Mouse (Mus musculus) liver, embryonic 16.5 days (tissue): ENCODE data around the gene Kif17. TPM values are rescaled to one million over a fixed set of nuclear protein-coding genes. Genes with fewer than 3 reads are reported as not detected.
A peak's percentile ranks its signal among the peaks of the same experiment; 100 is the strongest.

ENCODE experiments used
- ATAC-seq: fragments of 200-750 bp; cut with Nextera tagmentation; 2 replicates; pipeline ENCODE4 v1.8.0; 2017; ENCODE audit warnings: low read depth, mild to moderate bottlenecking, moderate number of reproducible peaks, moderate library complexity
- H3K27ac ChIP-seq: fragments of 300-500 bp; sonication (generic); 2 replicates; pipeline ENCODE4 v1.5.1; 2014; ENCODE audit warnings: mild to moderate bottlenecking, low read length
- H3K27me3 ChIP-seq: fragments of 300-500 bp; sonication (generic); 2 replicates; pipeline ENCODE4 v1.6.1; 2014; ENCODE audit warnings: low read depth, low read length, mixed read lengths; ENCODE audit not compliant: control insufficient read depth, insufficient read depth
- H3K36me3 ChIP-seq: fragments of 300-500 bp; sonication (generic); 2 replicates; pipeline ENCODE4 v1.6.1; 2014; ENCODE audit warnings: mild to moderate bottlenecking; ENCODE audit not compliant: control insufficient read depth, insufficient read depth
- H3K4me1 ChIP-seq: fragments of 300-500 bp; sonication (generic); 2 replicates; pipeline ENCODE4 v1.6.1; 2014; ENCODE audit warnings: low read depth, low read length, mixed read lengths; ENCODE audit not compliant: control insufficient read depth
- H3K4me2 ChIP-seq: fragments of 300-500 bp; sonication (generic); 2 replicates; pipeline ENCODE4 v1.6.1; 2014; ENCODE audit warnings: low read depth, low read length, mixed read lengths
- H3K4me3 ChIP-seq: fragments of 300-500 bp; sonication (generic); 2 replicates; pipeline ENCODE4 v1.5.1; 2014; ENCODE audit warnings: low read depth, mild to moderate bottlenecking, low read length
- H3K9ac ChIP-seq: fragments of 300-500 bp; sonication (generic); 2 replicates; pipeline ENCODE4 v1.6.1; 2014; ENCODE audit warnings: low read depth, low read length
- H3K9me3 ChIP-seq: fragments of 300-500 bp; sonication (generic); replicated peaks from 2 replicates; pipeline ENCODE4 v1.6.1; 2016; ENCODE audit warnings: low read length; ENCODE audit not compliant: control insufficient read depth
- WGBS: fragments of 180-500 bp; shearing (Covaris S2); extraction: QIAGEN DNeasy Blood & Tissue Kit; methylation state at CpG from one replicate; pipeline ENCODE4 v1.1.7; 2014; ENCODE audit not compliant: insufficient replicate concordance; 5-methylcytosine and 5-hydroxymethylcytosine counted together
- polyA plus RNA-seq: library from polyadenylated mRNA; unstranded; fragments of >200 nt; fragmentation: Nextera tagmentation; extraction: Ambion mirVana; gene quantifications from 2 replicates; pipeline ENCODE4 v1.2.1, GENCODE M21; 2015

Kif17 gene
- polyA plus RNA-seq, 1 experiment from 2014 or later = 0.35 TPM

GRCm38 (mm10) chr4:138217441-138217840 is 32.8 kb upstream of the Kif17 start:
- Histone ChIP-seq H3K4me1 (peaks cover 42% of the 10 kb centered on the region), H3K36me3 (peaks cover 9% of the 10 kb centered on the region), H3K27me3 (no peaks in the 10 kb centered on the region), H3K4me2 (peak overlapping the region; percentile 91), H3K27ac (peak overlapping the region; percentile 98), H3K9me3 (no peaks in the 10 kb centered on the region), H3K9ac (peak overlapping the region; percentile 99), H3K4me3 (peak overlapping the region; percentile 99)
- ATAC-seq = peak; percentile 10
- 0% methylated on average over 36 of the region's 36 CpGs for WGBS

GRCm38 (mm10) chr4:138217951-138218685 is 32.1 kb upstream of the Kif17 start:
- Histone ChIP-seq H3K4me1 (peaks cover 42% of the 10 kb centered on the region), H3K4me3 (peak overlapping the region; percentile 99), H3K9me3 (no peaks in the 10 kb centered on the region), H3K4me2 (peak overlapping the region; percentile 91), H3K27me3 (no peaks in the 10 kb centered on the region), H3K9ac (peak overlapping the region; percentile 99), H3K36me3 (peaks cover 16% of the 10 kb centered on the region), H3K27ac (peak overlapping the region; percentile 98)
- no peak for ATAC-seq
- 41% methylated on average over 11 of the region's 11 CpGs for WGBS

DNA sequence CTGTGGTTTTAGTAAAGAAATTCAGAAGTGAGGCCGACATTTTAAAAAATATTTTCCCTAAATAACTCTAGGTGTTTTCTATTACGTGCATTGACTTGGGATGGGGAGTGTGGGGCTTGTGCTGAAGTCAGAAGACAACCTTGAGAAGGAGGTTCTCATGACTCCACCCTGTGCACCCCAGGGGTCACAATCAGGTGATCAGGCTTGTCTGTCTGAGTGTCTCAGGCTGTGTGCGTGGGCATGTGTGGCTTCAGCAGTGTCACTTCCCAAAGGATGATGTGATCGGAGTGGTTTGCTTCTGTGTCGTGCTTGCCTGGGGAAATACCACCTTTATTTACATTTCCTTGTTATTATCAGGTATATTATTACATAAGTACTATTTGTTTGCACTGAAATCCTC is 30.9 kb upstream of the Kif17 start:
- Histone ChIP-seq H3K27ac (peak overlapping the region; percentile 53; the same call in 1 of the 2 replicates), H3K4me3 (peak overlapping the region; percentile 99), H3K9ac (peak overlapping the region; percentile 20; the same call in 1 of the 2 replicates), H3K4me1 (peaks cover 42% of the 10 kb centered on the region), H3K9me3 (no peaks in the 10 kb centered on the region), H3K36me3 (peaks cover 28% of the 10 kb centered on the region), H3K4me2 (peak overlapping the region; percentile 91), H3K27me3 (no peaks in the 10 kb centered on the region)
- WGBS = 52% methylated on average over 5 of the region's 5 CpGs
- ATAC-seq = no peak

- Histone ChIP-seq H3K9me3 (no peaks in the 10 kb centered on the region), H3K4me3 (no peak overlapping the region), H3K36me3 (peaks cover 36% of the 10 kb centered on the region), H3K9ac (no peak overlapping the region), H3K4me2 (peak overlapping the region; percentile 15), H3K27ac (peak overlapping the region; percentile 1; the same call in 1 of the 2 replicates), H3K4me1 (peaks cover 38% of the 10 kb centered on the region), H3K27me3 (no peaks in the 10 kb centered on the region)
- no peak for ATAC-seq
- 36% methylated on average over 7 of the region's 7 CpGs for WGBS
Measured at GRCm38 (mm10) chr4:138220761-138221160, 29.5 kb upstream of the Kif17 start.

DNA sequence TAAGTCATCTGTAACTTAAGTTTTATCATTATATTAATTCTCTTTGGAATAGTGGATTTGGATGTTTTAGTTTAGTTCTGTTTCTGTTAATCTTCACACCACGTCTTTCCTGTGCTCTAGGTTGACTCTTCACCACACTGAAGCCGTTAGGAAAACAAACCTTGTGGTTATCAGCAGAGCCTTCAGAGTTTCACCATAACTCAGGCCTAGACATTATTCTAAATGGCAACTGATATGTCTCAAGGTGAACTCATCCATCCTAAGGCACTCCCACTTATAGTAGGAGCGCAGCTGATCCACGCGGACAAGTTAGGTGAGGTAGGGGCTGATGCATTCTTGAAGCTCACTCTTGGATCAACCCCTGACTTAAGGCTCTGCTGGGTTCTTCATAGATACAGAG is 28.8 kb upstream of the Kif17 start:
- H3K9me3 ChIP-seq = no peaks in the 10 kb centered on the region
- H3K36me3 ChIP-seq = peaks cover 42% of the 10 kb centered on the region
- H3K27me3 ChIP-seq = no peaks in the 10 kb centered on the region
- H3K9ac ChIP-seq = no peak overlapping the region
- H3K4me3 ChIP-seq = no peak overlapping the region
- H3K27ac ChIP-seq = no peak overlapping the region
- no peak overlapping the region for H3K4me2 ChIP-seq
- WGBS = 51% methylated on average over 5 of the region's 5 CpGs
- H3K4me1 ChIP-seq = peaks cover 34% of the 10 kb centered on the region
- no peak for ATAC-seq

DNA sequence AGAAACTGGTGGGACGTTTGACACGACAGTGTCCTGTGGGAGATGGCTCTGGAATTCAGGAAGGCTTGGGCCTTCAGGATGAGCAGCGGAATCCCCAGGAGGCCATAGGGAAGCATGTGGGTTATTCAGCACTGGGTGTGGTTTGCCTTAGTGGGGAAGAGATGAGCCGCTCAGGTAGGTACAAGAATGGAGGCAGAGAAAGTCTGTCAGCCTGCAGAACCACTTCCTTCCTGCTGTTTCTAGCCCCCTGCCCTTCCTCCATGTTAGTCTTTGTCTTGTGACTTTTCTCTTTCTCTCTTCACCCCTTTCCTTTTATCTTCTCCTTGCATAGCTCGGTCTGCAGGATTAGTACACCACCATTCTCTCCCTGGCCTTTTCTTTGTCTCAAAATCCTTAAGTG is 27.8 kb upstream of the Kif17 start:
- H3K27me3 ChIP-seq = no peaks in the 10 kb centered on the region
- H3K36me3 ChIP-seq = peaks cover 49% of the 10 kb centered on the region
- WGBS = 71% methylated on average over 5 of the region's 5 CpGs

GRCm38 (mm10) chr4:138223623-138224022 is 26.6 kb upstream of the Kif17 start:
- H3K36me3 ChIP-seq = peaks cover 61% of the 10 kb centered on the region
- H3K4me1 ChIP-seq = peaks cover 26% of the 10 kb centered on the region
- H3K4me2 ChIP-seq = no peak overlapping the region
- H3K4me3 ChIP-seq = no peak overlapping the region
- ATAC-seq = no peak
- no peak overlapping the region for H3K27ac ChIP-seq
- WGBS = 70% methylated on average over 10 of the region's 10 CpGs
- H3K9me3 ChIP-seq = no peaks in the 10 kb centered on the region
- no peaks in the 10 kb centered on the region for H3K27me3 ChIP-seq
- H3K9ac ChIP-seq = no peak overlapping the region

More for the DNA sequence above, 27.8 kb upstream of the Kif17 start:
- Histone ChIP-seq H3K27ac (no peak overlapping the region), H3K4me3 (no peak overlapping the region), H3K9me3 (no peaks in the 10 kb centered on the region), H3K4me2 (no peak overlapping the region), H3K9ac (no peak overlapping the region), H3K4me1 (peaks cover 34% of the 10 kb centered on the region)
- ATAC-seq = no peak

GRCm38 (mm10) chr4:138246756-138247665 is 3.2 kb upstream of the Kif17 start:
- H3K27ac ChIP-seq = no peak overlapping the region
- H3K9me3 ChIP-seq = no peaks in the 10 kb centered on the region
- H3K36me3 ChIP-seq = peaks cover 36% of the 10 kb centered on the region
- WGBS = 76% methylated on average over 27 of the region's 27 CpGs
- H3K4me1 ChIP-seq = peaks cover 15% of the 10 kb centered on the region
- H3K4me3 ChIP-seq = no peak overlapping the region
- H3K9ac ChIP-seq = no peak overlapping the region
- ATAC-seq = no peak
- no peak overlapping the region for H3K4me2 ChIP-seq
- peaks cover 29% of the 10 kb centered on the region for H3K27me3 ChIP-seq
